Mouse (Mus musculus) midbrain, embryonic 11.5 days (tissue): ENCODE results near the gene Wipf2. TPM values are rescaled to one million over a fixed set of nuclear protein-coding genes. Genes with fewer than 3 reads are reported as not detected.

Experiments used
- ATAC-seq: fragments of 200-750 bp; cut with Nextera tagmentation; 2 replicates; pipeline ENCODE4 v1.8.0; 2017; ENCODE audit warnings: moderate TSS enrichment, moderate library complexity; ENCODE audit not compliant: low FRiP score
- DNase-seq: peaks from one replicate; pipeline ENCODE4 v3.0.0; 2015; ENCODE audit warnings: low spot score; ENCODE audit errors: missing footprints
- H3K27ac ChIP-seq: fragments of 300-500 bp; sonication (generic); 2 replicates; pipeline ENCODE4 v1.5.1; 2014; ENCODE audit warnings: low read depth, low read length
- H3K27me3 ChIP-seq: fragments of 300-500 bp; sonication (generic); 2 replicates; pipeline ENCODE4 v1.6.1; 2014; ENCODE audit warnings: mild to moderate bottlenecking, low read length, moderate library complexity, mixed read lengths; ENCODE audit not compliant: control insufficient read depth, insufficient read depth
- H3K36me3 ChIP-seq: fragments of 300-500 bp; sonication (generic); 2 replicates; pipeline ENCODE4 v1.6.1; 2014; ENCODE audit warnings: mild to moderate bottlenecking, low read length, moderate library complexity, mixed read lengths; ENCODE audit not compliant: control insufficient read depth, insufficient read depth
- H3K4me1 ChIP-seq: fragments of 300-500 bp; sonication (generic); 2 replicates; pipeline ENCODE4 v1.6.1; 2014; ENCODE audit warnings: low read length; ENCODE audit not compliant: control insufficient read depth, insufficient read depth
- H3K4me2 ChIP-seq: fragments of 300-500 bp; sonication (generic); 2 replicates; pipeline ENCODE4 v1.6.1; 2014; ENCODE audit warnings: mild to moderate bottlenecking, moderate library complexity
- H3K4me3 ChIP-seq: fragments of 300-500 bp; sonication (generic); 2 replicates; pipeline ENCODE4 v1.5.1; 2014; ENCODE audit warnings: low read depth, low read length
- H3K9ac ChIP-seq: fragments of 300-500 bp; sonication (generic); 2 replicates; pipeline ENCODE4 v1.6.1; 2014; ENCODE audit warnings: low read length
- H3K9me3 ChIP-seq: fragments of 300-500 bp; sonication (generic); 2 replicates; pipeline ENCODE4 v1.6.1; 2016; ENCODE audit warnings: low read length; ENCODE audit not compliant: control insufficient read depth
- WGBS: fragments of 180-500 bp; shearing (Covaris S2); extraction: QIAGEN DNeasy Blood & Tissue Kit; methylation state at CpG from one replicate; pipeline ENCODE4 v1.1.7; 2014; 5-methylcytosine and 5-hydroxymethylcytosine counted together
- polyA plus RNA-seq: library from polyadenylated mRNA; unstranded; fragments of >200 nt; fragmentation: Nextera tagmentation; extraction: Ambion mirVana; gene quantifications from 2 replicates; pipeline ENCODE4 v1.2.1, GENCODE M21; 2014

Wipf2 gene
- polyA plus RNA-seq, 1 experiment from 2014 or later: 4.4 TPM

DNA sequence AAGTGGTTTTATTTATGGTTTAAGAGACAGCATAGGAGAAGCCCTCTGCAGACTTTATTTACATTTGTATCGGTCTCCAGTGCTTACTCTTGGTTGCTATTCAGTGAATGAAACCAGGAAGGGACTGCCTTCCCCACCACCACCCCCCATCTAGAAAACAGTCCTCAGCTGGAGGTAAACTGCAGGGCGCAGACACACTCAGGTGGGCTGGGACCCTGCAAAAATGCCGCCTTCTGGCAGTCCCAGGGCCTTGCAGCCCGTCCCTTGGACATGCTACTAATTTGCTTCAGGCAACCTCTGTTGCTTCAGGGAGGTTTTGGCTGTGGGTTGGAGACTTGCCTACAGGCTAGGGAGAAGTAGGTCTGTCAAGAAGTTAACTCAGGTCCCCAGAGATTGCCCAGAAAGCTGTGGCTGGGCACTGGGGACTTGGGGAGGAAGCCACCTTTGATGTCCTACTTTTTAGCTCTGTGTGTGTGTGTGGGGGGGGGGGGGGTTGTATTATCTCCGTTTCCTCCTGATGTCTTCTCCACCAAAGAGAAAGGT, 61.3 kb downstream of the Wipf2 start:
- Histone ChIP-seq H3K4me1 (peaks cover 45% of the 10 kb centered on the region), H3K36me3 (peaks cover 5% of the 10 kb centered on the region; the same call in 1 of the 2 replicates), H3K27me3 (no peaks in the 10 kb centered on the region), H3K9me3 (no peaks in the 10 kb centered on the region), H3K4me2 (no peak overlapping the region), H3K9ac (no peak overlapping the region), H3K27ac (no peak overlapping the region), H3K4me3 (no peak overlapping the region)
- ATAC-seq (no peak), DNase-seq (peak; percentile 83)
- WGBS: 31% methylated on average over 5 of the region's 5 CpGs

DNA sequence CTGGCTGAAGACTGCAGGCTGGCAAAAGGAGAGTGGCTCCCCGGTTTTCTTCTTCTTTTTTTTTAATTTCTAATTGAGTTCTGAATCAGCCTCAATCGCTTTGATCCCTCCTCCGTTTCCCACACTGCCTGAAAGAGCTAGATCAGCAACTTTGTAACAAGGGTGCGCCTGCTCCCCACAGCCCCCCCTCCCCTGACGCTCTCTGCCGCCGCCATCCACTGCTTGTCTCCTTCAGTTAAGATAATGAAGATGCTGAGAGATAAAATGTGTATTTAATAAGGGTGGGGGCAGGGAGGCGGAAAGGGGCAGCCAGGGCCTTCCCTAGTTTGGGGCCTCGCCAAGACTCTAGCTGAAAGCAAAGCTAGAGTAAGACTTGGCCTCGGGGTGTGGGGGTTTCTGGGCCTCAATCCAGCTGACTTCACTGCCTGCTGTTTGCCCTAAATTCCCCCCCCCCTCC, 61.9 kb downstream of the Wipf2 start:
- Histone ChIP-seq H3K4me2 (peak overlapping the region; percentile 19), H3K9ac (peak overlapping the region; percentile 33; the same call in 1 of the 2 replicates), H3K36me3 (peaks cover 5% of the 10 kb centered on the region; the same call in 1 of the 2 replicates), H3K27ac (peak overlapping the region; percentile 73), H3K27me3 (no peaks in the 10 kb centered on the region), H3K9me3 (no peaks in the 10 kb centered on the region), H3K4me1 (peaks cover 51% of the 10 kb centered on the region), H3K4me3 (no peak overlapping the region)
- peak; percentile 85 for DNase-seq
- WGBS: 5% methylated on average over 10 of the region's 10 CpGs
- no peak for ATAC-seq

DNA sequence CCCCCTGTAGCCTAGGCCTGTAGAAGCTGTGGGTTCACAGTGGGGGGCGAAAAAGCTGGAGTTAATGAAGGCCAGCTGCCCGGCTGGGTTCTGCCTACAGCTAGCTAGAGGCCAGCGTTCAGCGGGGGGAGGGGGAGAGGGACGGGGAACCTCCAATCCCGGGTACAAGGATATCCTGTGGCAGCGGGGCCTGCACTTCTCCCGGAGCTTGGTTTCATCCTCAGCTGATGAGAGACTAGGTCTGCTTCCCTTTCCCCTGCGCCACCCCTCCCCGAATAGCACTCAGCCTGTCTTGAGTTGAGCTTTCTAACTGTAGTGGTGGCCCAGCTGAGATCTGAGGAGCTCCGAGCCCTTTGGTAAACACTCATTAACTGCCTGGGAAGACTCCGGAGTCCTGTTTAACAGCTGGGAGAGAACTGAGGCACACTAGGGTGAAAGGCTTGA, 62.5 kb downstream of the Wipf2 start:
- Histone ChIP-seq H3K27ac (peak overlapping the region; percentile 73), H3K4me2 (peak overlapping the region; percentile 19), H3K27me3 (no peaks in the 10 kb centered on the region), H3K4me1 (peaks cover 54% of the 10 kb centered on the region), H3K4me3 (no peak overlapping the region), H3K36me3 (peaks cover under 1% of the 10 kb centered on the region; the same call in 1 of the 2 replicates), H3K9me3 (no peaks in the 10 kb centered on the region), H3K9ac (peak overlapping the region; percentile 33; the same call in 1 of the 2 replicates)
- DNase-seq (peak; percentile 96), ATAC-seq (peak; percentile 71)
- 3% methylated on average over 11 of the region's 12 CpGs for WGBS

DNA sequence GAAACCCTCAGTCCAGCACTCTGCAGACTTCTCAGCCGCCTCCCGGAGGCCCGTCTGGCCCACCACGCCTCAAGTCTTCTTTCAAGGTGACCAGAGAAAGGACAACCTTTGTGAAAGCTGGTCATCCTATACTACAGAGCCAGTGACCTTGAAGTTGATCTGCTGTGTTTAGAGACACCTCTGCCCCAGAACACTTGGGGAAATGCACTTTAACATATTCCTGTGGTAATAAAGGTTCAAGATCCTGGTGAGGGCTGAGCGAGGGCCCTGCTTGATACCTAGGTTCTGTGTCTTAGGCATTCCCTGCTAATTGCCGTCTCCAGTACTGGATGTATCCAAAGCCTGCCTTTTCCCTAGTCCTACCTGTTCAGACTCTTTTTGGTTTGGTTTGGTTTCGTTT, 63.1 kb downstream of the Wipf2 start:
- Histone ChIP-seq H3K9ac (no peak overlapping the region), H3K4me3 (no peak overlapping the region), H3K36me3 (no peaks in the 10 kb centered on the region), H3K9me3 (no peaks in the 10 kb centered on the region), H3K27ac (no peak overlapping the region; the same call in 1 of the 2 replicates), H3K27me3 (no peaks in the 10 kb centered on the region), H3K4me1 (peaks cover 54% of the 10 kb centered on the region), H3K4me2 (no peak overlapping the region)
- ATAC-seq (no peak), DNase-seq (no peak)
- WGBS: 59% methylated on average over 7 of the region's 7 CpGs

DNA sequence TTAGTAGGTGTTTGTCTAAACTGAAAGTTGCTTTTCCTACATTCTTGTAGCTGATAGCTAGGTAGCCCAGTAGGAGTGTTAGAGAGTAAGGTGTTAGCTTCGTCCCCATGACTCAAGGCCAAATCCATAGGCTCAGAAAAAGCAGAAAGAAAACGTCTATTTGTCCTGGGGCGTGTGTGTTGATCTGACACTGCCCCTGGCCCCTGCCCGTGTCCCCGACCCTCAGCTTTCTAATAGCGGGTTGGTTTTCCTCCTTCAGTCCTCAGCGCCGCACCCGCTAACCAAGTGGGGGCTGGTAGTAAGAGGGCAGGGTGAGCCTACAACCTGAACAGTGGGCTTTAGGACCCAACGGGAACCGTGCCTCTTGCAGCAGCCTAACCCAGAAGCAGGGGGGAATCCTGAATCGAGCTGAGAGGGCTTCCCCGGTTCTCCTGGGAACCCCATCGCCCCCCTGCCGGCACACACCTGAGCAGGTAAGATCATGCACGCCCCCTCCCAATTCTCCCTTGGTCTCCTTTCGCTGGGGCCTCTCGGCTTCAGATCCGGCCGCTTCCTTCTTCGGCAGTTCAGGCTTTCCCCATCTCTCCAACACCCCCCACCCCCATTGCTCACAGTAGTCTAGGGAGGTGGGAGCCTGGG, 64.1 kb downstream of the Wipf2 start, which contains the start of gene Rara:
TSS of gene Rara (plus strand) at position 381 of the 639 bp plus-strand sequence.
- Histone ChIP-seq H3K4me2 (peak within 1 kb of the TSS; percentile 81), H3K27ac (no peak within 1 kb of the TSS), H3K4me3 (peak within 1 kb of the TSS; percentile 50), H3K9me3 (no peaks in the 10 kb centered on the region), H3K4me1 (peaks cover 63% of the 10 kb centered on the region), H3K9ac (peak within 1 kb of the TSS; percentile 79), H3K36me3 (no peaks in the 10 kb centered on the region), H3K27me3 (no peaks in the 10 kb centered on the region)
- WGBS: 6% methylated on average over 21 of the region's 21 CpGs
- DNase-seq (peak; percentile 87), ATAC-seq (no peak)

DNA sequence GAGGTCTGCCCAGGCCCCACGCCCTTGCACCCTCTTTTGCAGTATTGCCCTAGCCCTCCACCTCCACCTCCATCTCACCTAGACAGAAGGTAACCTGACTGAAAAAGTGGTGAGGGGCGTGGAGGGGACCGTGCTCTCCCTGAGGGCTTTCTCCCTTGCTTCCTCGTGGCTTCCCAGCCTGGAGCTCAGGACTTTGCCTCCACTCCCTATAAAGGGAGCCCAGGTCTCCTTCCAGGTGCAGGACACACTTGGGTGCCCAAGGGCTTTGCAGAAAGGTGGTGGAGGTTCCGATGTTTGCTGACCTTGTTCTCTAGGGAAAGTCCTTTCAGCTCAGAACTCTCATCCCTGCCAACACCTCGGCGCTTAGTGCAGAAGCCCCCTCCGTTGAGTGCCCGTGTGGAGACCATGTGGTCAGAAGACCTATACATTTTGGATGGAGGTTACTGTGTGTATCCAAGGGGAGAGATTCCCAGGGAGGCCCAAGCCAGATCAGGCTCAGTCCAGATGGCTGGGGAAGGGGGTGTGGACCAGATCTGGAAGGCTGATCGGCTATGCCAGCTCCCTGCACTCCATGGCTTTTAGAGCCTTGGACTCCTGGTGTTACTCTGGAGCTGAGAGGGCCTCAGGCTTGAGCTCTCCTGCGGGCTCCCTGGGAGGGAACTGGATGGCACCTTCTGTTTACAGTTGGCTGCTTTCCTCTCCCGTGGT, 64.9 kb downstream of the Wipf2 start:
- H3K36me3 ChIP-seq: no peaks in the 10 kb centered on the region
- peaks cover 68% of the 10 kb centered on the region for H3K4me1 ChIP-seq
- peak overlapping the region; percentile 81 for H3K4me2 ChIP-seq
- H3K9ac ChIP-seq: peak overlapping the region; percentile 79
- 10% methylated on average over 12 of the region's 12 CpGs for WGBS
- no peaks in the 10 kb centered on the region for H3K27me3 ChIP-seq
- H3K9me3 ChIP-seq: no peaks in the 10 kb centered on the region
- H3K27ac ChIP-seq: no peak overlapping the region
- no peak for ATAC-seq
- H3K4me3 ChIP-seq: peak overlapping the region; percentile 50
- peak; percentile 87 for DNase-seq

DNA sequence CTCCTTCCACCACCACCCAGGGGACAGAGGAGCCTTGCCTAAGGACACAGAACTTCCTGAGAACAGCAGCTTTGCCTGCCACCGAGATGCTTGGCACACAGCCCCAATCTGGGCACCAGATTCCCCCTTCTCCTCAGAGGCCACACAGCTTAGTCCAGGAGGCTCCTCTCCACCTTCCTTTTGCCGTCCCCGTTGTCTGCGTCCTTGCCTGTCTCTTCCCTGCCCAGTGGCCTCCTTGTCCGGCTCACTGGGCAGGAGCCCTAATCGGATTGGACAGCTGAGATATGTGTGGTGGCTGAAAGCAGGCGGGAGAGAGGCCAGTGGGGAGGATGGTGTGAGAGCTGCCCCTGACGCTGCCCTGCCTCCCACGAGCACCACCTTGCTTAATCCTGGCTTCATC, 66.1 kb downstream of the Wipf2 start:
- 2% methylated on average over 9 of the region's 9 CpGs for WGBS

DNA sequence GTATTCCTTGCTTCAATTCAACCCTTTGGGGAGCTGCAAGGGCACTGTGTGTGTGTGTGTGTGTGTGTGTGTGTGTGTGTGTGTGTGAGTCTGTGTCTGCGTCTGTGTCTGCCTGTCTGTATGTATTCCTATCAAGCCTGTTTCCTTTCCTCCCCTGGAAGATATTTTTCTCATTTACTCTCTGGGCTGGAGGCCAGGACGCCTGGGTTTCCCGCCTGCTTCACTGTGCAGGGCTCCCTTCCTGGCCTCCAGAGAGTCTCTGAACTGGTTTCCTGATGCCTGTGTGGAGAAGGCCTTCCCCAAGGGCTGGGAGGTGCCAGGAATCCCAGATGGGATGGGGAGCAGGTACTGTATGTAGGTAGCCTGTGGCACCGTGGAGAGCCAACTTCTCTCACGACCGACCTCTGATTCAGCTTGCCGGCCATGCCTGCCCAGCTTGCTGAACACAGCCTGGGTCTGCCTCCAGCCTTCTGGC, 66.7 kb downstream of the Wipf2 start:
- DNase-seq (peak; percentile 85), ATAC-seq (no peak)
- WGBS: 60% methylated on average over 7 of the region's 7 CpGs
- peak overlapping the region; percentile 22; the same call in 1 of the 2 replicates for H3K4me2 ChIP-seq
- H3K9me3 ChIP-seq: no peaks in the 10 kb centered on the region
- peak overlapping the region; percentile 31; the same call in 1 of the 2 replicates for H3K27ac ChIP-seq
- peaks cover 60% of the 10 kb centered on the region for H3K4me1 ChIP-seq
- H3K9ac ChIP-seq: 0 out of 2 replicates have a peak overlapping the region, but pooled peaks have one; percentile 18
- no peaks in the 10 kb centered on the region for H3K36me3 ChIP-seq
- no peaks in the 10 kb centered on the region; the same call in 1 of the 2 replicates for H3K27me3 ChIP-seq
- no peak overlapping the region for H3K4me3 ChIP-seq

More for the DNA sequence above, 66.1 kb downstream of the Wipf2 start:
- no peak overlapping the region for H3K4me3 ChIP-seq
- H3K9ac ChIP-seq: peak overlapping the region; percentile 44; the same call in 1 of the 2 replicates
- ATAC-seq (no peak), DNase-seq (peak; percentile 89)
- H3K27me3 ChIP-seq: no peaks in the 10 kb centered on the region
- peak overlapping the region; percentile 31 for H3K27ac ChIP-seq
- H3K36me3 ChIP-seq: no peaks in the 10 kb centered on the region
- H3K9me3 ChIP-seq: no peaks in the 10 kb centered on the region
- peak overlapping the region; percentile 22; the same call in 1 of the 2 replicates for H3K4me2 ChIP-seq
- H3K4me1 ChIP-seq: peaks cover 66% of the 10 kb centered on the region
